ENCODE assay signal across 27 mouse cellular contexts in the genomic region with DNA sequence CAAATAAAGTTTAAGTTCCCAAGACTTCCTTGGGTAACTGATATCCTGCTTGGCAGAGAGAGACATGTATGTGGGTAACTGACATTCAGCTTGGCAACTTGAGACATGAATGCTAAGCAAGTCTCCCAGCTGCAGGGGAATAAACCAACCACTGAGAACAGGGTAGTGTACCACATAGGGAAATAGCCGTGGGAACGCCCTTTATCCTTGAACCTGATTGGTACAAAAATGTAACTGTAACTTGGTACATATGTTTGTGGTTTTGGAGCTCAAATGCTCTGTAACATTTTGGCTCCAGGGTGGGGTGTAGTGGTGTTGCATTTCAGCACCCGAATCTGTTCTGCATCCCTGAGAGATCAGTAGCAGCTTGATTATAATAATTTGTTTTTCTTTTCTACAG.
DNase-seq lines count a peak whose midpoint lies in the region; ATAC-seq and TF ChIP-seq lines count a peak whose summit lies in the region.
"Had no signal": no experiment of that assay in that cellular context is flagged by ENCODE, and none has a peak within 500 bp of the region (broad histone marks: within the 10 kb centered on the region; RNA-seq: fewer than 3 reads in every experiment).

No protein-coding gene starts in this region.

- no peaks in the 10 kb centered on the region for H3K36me3 ChIP-seq in embryonic facial prominence, embryonic 11.5 days (replicated peaks; ENCODE audit: control insufficient read depth, insufficient read depth, low read depth, low read length)
- no peaks in the 10 kb centered on the region for H3K36me3 ChIP-seq in limb, embryonic 15.5 days
- H3K36me3 ChIP-seq: G1E; heart, embryonic 13.5 days; midbrain, embryonic 15.5 days; neural tube, embryonic 12.5 days had no signal

- H3K4me3 ChIP-seq in gastrocnemius, adult 2 months: no peak overlapping the region
- no peak overlapping the region for H3K4me3 ChIP-seq in embryonic facial prominence, embryonic 11.5 days (ENCODE audit: low read depth, low read length)
- H3K4me3 ChIP-seq in limb, embryonic 15.5 days: no peak overlapping the region
- H3K4me3 ChIP-seq: forebrain, embryonic 13.5 days; heart, adult 2 months; heart, embryonic 13.5 days; midbrain, embryonic 15.5 days; neural tube, embryonic 12.5 days had no signal

- H3K27ac ChIP-seq in gastrocnemius, adult 2 months: 0 out of 2 replicates have a peak overlapping the region, but pooled peaks have one; percentile 5
- no peak overlapping the region for H3K27ac ChIP-seq in embryonic facial prominence, embryonic 11.5 days (replicated peaks; ENCODE audit: low read depth, low read length)
- no peak overlapping the region for H3K27ac ChIP-seq in limb, embryonic 15.5 days
- H3K27ac ChIP-seq: forebrain, embryonic 13.5 days; heart, adult 2 months; heart, embryonic 13.5 days; hindbrain, postnatal 0 days; liver, embryonic 14.5 days; macrophage; midbrain, embryonic 15.5 days; neural tube, embryonic 12.5 days had no signal

- no peak for DNase-seq in gastrocnemius, adult 2 months
- DNase-seq in gastrocnemius, postnatal 14 days: no peak
- peak; percentile 80 for DNase-seq in embryonic facial prominence, embryonic 11.5 days (ENCODE audit: low spot score)
- peak; percentile 21 for DNase-seq in fibroblast of lung, adult 2 months (ENCODE audit: low read depth)
- no peak for DNase-seq in cerebellum, adult 18-20 months
- DNase-seq in ovary, adult 18-20 months (ENCODE audit: low spot score): no peak
- DNase-seq in ovary, postnatal 14 days (ENCODE audit: low spot score): no peak
- DNase-seq: adrenal gland, postnatal 10 days; cerebellum, adult 9-11 months; heart, adult 2 months; heart, postnatal 10 days; kidney, adult 9 months; kidney, postnatal 10 days; layer of hippocampus, adult 9-11 months; liver; lung, adult 2 months; lung, postnatal 10 days had no signal

- WGBS in embryonic facial prominence, embryonic 11.5 days: 39% methylated on average over 3 of the region's 3 CpGs
- WGBS in limb, embryonic 15.5 days: 46% methylated on average over 3 of the region's 3 CpGs

- peak; percentile 90 for ATAC-seq in embryonic facial prominence, embryonic 11.5 days (replicated peaks; ENCODE audit: insufficient number of reproducible peaks, low FRiP score, low TSS enrichment, low read depth)
- 0 out of 2 replicates have a peak, but pooled peaks have one; percentile 30 for ATAC-seq in limb, embryonic 15.5 days (ENCODE audit: insufficient number of reproducible peaks, low FRiP score, low TSS enrichment, low read depth)
- ATAC-seq: forebrain, embryonic 13.5 days; hindbrain, postnatal 0 days; intestine, embryonic 16.5 days; midbrain, embryonic 15.5 days had no signal

- H3K4me2 ChIP-seq in embryonic facial prominence, embryonic 11.5 days (ENCODE audit: low read depth, low read length): no peak overlapping the region
- no peak overlapping the region for H3K4me2 ChIP-seq in limb, embryonic 15.5 days
- H3K4me2 ChIP-seq: forebrain, embryonic 13.5 days; heart, embryonic 13.5 days; midbrain, embryonic 15.5 days; neural tube, embryonic 12.5 days had no signal

- intact Hi-C loops in gastrocnemius, adult 2 months (cut with DNase I): no loop called here
- intact Hi-C loops in gastrocnemius, postnatal 14 days (cut with DNase I; ENCODE audit: low total_unique reads): no loop called here

- no peak overlapping the region for H3K9ac ChIP-seq in embryonic facial prominence, embryonic 11.5 days (replicated peaks; ENCODE audit: low read length)
- no peak overlapping the region for H3K9ac ChIP-seq in limb, embryonic 15.5 days
- H3K9ac ChIP-seq: forebrain, embryonic 13.5 days; heart, embryonic 13.5 days; liver, embryonic 14.5 days; midbrain, embryonic 15.5 days; neural tube, embryonic 12.5 days had no signal

- H3K9me3 ChIP-seq in embryonic facial prominence, embryonic 11.5 days (replicated peaks; ENCODE audit: control insufficient read depth, low read length): no peaks in the 10 kb centered on the region
- no peaks in the 10 kb centered on the region for H3K9me3 ChIP-seq in limb, embryonic 15.5 days
- H3K9me3 ChIP-seq: forebrain, embryonic 13.5 days; G1E; heart, embryonic 13.5 days; midbrain, embryonic 15.5 days; neural tube, embryonic 12.5 days had no signal

- no peaks in the 10 kb centered on the region for H3K4me1 ChIP-seq in embryonic facial prominence, embryonic 11.5 days (ENCODE audit: control insufficient read depth, insufficient read depth, low read length)
- no peaks in the 10 kb centered on the region for H3K4me1 ChIP-seq in limb, embryonic 15.5 days
- H3K4me1 ChIP-seq: forebrain, embryonic 13.5 days; heart, embryonic 13.5 days; midbrain, embryonic 15.5 days; neural tube, embryonic 12.5 days had no signal

- no peaks in the 10 kb centered on the region for H3K27me3 ChIP-seq in embryonic facial prominence, embryonic 11.5 days (ENCODE audit: control insufficient read depth, insufficient read depth, low read length)
- no peaks in the 10 kb centered on the region for H3K27me3 ChIP-seq in limb, embryonic 15.5 days
- H3K27me3 ChIP-seq: forebrain, embryonic 13.5 days; heart, embryonic 13.5 days; midbrain, embryonic 15.5 days; neural tube, embryonic 12.5 days had no signal

- no peak for TF ChIP-seq CTCF in gastrocnemius, adult 2 months (IDR thresholded peaks at IDR 0.05)

Comparison
In these comparisons a context has a peak if more than half of its experiments do, and no peak if none do; other contexts are left out.
1. DNase-seq: peak in embryonic facial prominence, embryonic 11.5 days (single experiment) and fibroblast of lung, adult 2 months (single experiment); none in gastrocnemius, adult 2 months (single experiment), gastrocnemius, postnatal 14 days (single experiment), cerebellum, adult 18-20 months (0 of 2), ovary, adult 18-20 months (single experiment) and ovary, postnatal 14 days (single experiment).